Mouse (Mus musculus): ENCODE results near the gene Pfn4.
"Not testable (repeated sequence)": the region's sequence is repeated elsewhere in the genome, so short reads cannot be mapped to it uniquely, and the experiment has no call there.

The Pfn4 gene

DNA sequence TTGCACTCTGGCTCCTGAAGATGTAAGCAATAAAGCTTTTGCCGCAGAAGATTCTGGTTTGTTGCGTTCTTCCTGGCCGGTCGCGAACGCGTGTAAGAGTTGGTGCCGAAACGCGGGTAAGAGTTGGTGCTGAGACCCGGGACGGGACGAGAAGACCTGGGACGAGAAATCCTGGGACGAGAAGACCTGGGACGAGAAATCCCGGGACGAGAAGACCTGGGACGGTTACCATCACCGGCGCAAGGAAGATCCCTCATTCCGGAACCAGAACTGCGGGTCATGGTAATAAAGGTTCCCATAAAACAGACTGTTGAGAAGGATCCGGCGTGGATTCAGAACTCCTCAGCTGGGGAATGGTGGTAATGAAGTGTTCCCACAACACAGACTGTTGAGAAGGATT, 19.3 kb downstream of the Pfn4 start:
- DNase-seq: not testable (repeated sequence)

DNA sequence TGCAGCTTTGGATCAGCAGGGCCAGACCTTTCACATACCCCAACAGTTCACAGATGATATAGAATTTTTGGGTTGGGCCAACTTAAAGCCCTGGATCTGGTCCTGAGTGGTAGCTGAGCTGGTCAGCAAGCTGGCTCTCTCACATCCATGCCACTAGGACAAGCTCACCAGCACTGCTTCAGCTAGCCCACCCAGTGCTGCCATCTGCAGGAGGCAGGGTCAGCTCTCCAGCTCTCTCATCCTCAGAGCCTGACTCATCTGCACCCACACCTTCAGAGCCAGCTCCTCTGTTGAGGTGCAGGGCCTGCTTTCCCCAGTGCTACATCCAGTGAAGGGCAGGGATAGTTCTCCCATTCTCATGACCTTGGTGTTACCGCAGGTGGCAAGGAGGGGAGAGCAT, 24.9 kb downstream of the Pfn4 start:
- DNase-seq: no peak

DNA sequence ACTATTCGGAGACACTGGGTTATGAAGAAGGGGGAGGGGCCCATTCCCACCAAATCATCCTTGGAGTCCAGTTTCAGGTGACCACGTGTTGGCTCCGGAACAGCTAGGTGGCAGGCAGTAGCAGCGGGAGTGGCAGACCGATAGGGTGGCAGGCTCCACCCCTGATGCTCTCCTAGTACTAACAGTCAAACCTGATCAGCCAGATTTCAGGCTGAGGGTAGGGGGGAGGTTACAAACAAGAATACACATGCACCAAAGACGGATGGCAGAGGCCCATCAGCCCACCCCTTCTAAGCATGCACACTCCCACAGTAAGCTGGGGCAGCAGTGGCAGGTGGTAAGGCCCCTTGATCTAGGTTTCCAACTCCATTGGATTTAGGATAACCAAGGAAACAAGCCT, 28.6 kb downstream of the Pfn4 start:
- not testable (repeated sequence) for DNase-seq

DNA sequence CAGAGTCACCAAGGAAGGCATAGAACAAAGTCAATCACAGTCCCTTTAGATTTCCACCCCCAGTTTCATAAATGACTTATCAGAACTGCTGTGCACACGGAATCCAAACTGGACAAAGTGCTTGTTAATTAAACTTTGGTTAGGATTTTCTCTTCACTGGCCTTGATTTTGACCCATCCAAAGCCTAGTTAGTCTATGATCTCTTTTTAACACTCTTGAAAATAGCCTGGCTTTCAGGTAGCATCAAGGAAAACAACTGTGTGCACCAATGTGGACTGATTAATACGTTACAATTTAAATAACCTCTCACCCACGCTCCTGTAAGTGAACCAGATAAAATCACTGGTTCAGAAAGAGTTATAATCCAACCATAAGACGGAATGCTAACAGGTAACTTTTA, 42.2 kb downstream of the Pfn4 start:
- no peak for DNase-seq

DNA sequence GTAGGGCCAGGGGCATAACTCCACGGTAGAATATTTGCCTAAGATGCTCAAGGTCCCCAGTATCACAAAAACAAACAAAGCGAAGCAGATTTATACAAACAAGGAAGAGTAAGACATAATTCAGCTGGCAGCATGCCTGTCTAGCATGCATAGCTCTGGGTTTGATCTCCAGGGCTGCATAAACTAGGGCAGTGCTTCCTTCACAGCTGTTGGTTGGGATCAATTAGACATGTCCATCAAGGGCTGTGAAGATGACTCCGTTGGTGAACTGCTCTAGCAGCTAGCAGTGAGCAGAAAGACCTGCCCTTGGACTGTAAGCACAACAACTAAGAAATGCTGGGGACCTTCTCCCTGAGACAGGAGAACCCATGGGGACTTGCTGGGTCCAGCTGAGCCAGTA, 42.9 kb downstream of the Pfn4 start:
- no peak for DNase-seq

DNA sequence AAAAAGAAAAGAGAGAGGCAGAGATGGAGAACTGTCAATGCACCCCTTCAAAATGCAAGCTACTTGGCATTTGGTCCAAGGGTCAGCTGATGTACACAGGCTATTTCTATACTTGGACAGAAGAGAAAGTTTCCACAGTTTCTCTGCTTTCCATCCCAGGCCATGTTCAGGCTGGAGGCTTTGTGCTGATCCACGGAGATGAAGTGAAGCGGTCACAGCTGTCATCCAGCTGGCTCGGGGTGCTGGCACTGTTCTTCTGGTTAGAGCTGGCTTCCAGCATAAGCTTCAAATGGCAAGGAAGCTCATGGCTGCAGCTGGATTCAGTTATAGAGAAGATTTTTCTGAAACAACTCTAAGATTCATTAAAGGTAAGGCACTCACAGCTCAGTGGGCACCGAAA, 44.8 kb downstream of the Pfn4 start:
- DNase-seq: no peak

DNA sequence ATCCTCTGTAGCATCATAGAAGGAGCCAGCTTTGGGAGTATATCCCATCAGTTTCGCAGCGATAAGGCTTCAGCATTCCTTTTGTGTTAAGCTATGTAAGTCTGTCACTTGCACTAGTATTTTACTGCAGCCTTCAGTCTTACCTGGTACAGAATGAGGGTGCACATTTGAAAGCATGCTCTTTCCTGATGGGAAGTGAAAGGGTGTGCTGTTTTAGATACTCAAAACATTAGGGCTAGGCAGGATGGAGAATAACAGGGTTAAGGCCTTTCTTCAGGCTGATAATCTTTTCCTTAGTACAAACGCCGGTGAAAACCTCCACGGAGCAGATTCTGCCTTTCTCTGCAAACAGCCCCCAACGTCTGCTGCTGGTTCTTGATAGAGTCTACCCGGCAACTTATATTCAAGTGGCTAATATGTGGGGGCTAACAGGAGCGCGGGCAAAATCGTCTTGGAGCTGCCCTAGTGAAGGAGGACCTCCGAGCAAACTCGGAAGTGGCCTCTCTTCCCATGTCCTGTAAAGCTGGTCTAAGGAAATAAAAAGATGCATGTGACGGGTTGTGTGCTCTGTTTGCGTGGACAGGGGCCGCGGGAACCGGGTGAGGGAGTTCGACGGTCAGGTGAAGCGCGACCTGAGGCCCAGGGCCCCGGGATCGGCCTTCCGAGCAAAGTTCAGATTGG, 48.0 kb downstream of the Pfn4 start:
- DNase-seq: no peak

DNA sequence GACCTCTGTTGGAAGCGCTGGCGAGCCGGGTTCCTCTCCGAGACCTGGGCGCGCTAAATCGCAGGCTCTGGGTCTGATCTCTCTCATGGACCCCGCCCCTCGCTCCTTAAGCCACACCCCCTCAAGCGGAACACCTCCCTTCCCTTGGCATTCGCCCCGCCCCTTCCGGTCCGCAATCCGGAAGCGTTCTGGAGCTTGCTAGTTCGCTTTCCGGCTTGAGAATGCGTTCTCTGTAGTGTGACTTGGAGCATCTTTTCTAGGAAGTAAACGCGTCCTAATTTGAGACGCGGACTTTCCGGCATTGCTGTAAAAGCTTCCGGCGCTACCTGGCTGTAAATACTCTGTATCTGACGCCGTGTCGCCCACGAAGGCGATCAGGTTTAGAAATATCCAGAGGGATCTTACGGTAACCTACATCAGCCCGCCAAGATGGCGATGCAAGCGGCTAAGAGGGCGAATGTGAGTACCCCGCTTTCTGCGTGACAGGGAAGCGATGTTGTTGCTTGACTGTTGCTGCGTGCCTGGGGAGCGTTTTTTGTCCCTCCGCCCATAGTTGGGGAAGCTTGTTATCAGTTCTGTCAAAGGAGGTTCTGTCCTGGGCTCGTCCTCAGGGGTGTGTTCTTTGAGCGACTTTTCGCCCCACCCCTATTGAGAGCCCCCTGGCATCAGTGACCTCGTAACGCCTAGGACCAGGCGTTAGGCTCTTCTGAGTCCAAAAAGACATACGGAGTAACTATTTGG, 48.7 kb downstream of the Pfn4 start, which contains the start of gene Sf3b6:
TSS of gene Sf3b6 (plus strand) at position 184 of the 741 bp plus-strand sequence.
- peak; percentile 97 for DNase-seq

DNA sequence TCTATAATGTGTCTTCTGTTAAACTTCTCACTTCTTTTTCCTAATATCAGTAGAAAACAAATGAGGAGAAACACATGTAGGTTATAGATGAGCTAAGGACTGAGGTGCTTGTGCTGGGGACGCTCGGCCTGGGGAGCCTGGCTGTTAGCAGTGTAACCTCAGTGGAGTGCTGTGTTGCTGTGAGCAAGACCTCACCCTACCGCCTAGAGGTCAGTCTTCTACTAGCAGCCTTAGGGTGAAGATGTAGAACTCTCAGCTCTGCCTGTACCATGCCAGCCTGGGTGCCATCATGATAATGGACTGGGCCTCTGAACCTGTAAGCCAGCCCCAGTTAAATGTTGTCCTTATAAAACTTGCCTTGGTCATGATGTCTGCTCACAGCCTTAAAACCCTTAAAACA, 58.4 kb downstream of the Pfn4 start:
- no peak for DNase-seq

Data from cerebellum, adult 11-12 months (tissue).